Mouse (Mus musculus) adrenal gland, postnatal 36 days (tissue): ENCODE measurements around the gene Sh3bgr. TPM values are rescaled to one million over a fixed set of nuclear protein-coding genes. Genes with fewer than 3 reads are reported as not detected.

Experiments used
- DNase-seq, 2 experiments: peaks; one replicate each; pipeline ENCODE4 v3.0.0; 2021; ENCODE audit warnings: mixed read lengths in 1 of 2
- total RNA-seq, 2 experiments: library from RNA; stranded (reverse); gene quantifications; 2 replicates each; pipeline ENCODE4 v1.2.3; 2021

Gene Sh3bgr
- total RNA-seq, 2 experiments from 2014 or later = 32.6 to 34.1 TPM

GRCm38 (mm10) chr16:96209789-96210188 is 9.5 kb downstream of the Sh3bgr start:
- no peak for DNase-seq

- DNase-seq = no peak
Observed at GRCm38 (mm10) chr16:96210856-96211255, 10.6 kb downstream of the Sh3bgr start.

GRCm38 (mm10) chr16:96213027-96213426 is 12.8 kb downstream of the Sh3bgr start:
- no peak for DNase-seq

- no peak for DNase-seq
Observed at GRCm38 (mm10) chr16:96221491-96221890, 21.2 kb downstream of the Sh3bgr start.

- DNase-seq = no peak
Observed at GRCm38 (mm10) chr16:96221959-96222358, 21.7 kb downstream of the Sh3bgr start.

- DNase-seq = no peak
Observed at GRCm38 (mm10) chr16:96222452-96222851, 22.2 kb downstream of the Sh3bgr start.

- no peak for DNase-seq
Observed at GRCm38 (mm10) chr16:96228438-96228837, 28.2 kb downstream of the Sh3bgr start.

- DNase-seq = no peak
Observed at GRCm38 (mm10) chr16:96229044-96229555, 28.9 kb downstream of the Sh3bgr start.

GRCm38 (mm10) chr16:96230411-96230810 is 30.2 kb downstream of the Sh3bgr start:
- DNase-seq = peak; percentile 77 to 82

- no peak for DNase-seq
Observed at GRCm38 (mm10) chr16:96231251-96231650, 31.0 kb downstream of the Sh3bgr start.

- DNase-seq = no peak
Observed at GRCm38 (mm10) chr16:96231974-96232373, 31.7 kb downstream of the Sh3bgr start.

GRCm38 (mm10) chr16:96233996-96234395 is 33.7 kb downstream of the Sh3bgr start:
- DNase-seq = no peak

- DNase-seq = no peak
Observed at GRCm38 (mm10) chr16:96235366-96235970, 35.2 kb downstream of the Sh3bgr start, which contains the start of gene B3galt5. Gene B3galt5, plus strand, starts transcription at chr16:96235801.

GRCm38 (mm10) chr16:96244496-96244895 is 44.2 kb downstream of the Sh3bgr start:
- no peak for DNase-seq

GRCm38 (mm10) chr16:96249635-96250034 is 49.4 kb downstream of the Sh3bgr start:
- DNase-seq = no peak

GRCm38 (mm10) chr16:96252146-96252545 is 51.9 kb downstream of the Sh3bgr start:
- no peak for DNase-seq

GRCm38 (mm10) chr16:96258429-96258828 is 58.2 kb downstream of the Sh3bgr start:
- no peak for DNase-seq

GRCm38 (mm10) chr16:96271736-96272135 is 71.5 kb downstream of the Sh3bgr start:
- no peak for DNase-seq

- no peak for DNase-seq
Observed at GRCm38 (mm10) chr16:96272929-96273619, 72.8 kb downstream of the Sh3bgr start.

- no peak for DNase-seq
Observed at GRCm38 (mm10) chr16:96276596-96276995, 76.3 kb downstream of the Sh3bgr start.
